Mouse (Mus musculus) gastrocnemius, adult 18-20 months (tissue): ENCODE measurements around the gene Ccdc62. TPM values are rescaled to one million over a fixed set of nuclear protein-coding genes. Genes with fewer than 3 reads are reported as not detected.

Source experiments
- DNase-seq: peaks from one replicate; pipeline ENCODE4 v3.0.0; 2021; ENCODE audit warnings: low spot score
- total RNA-seq, 2 experiments: library from RNA; stranded (reverse); gene quantifications; 2 replicates each; pipeline ENCODE4 v1.2.3; 2021

Ccdc62 gene
- total RNA-seq, 2 experiments from 2014 or later, result 1.4 to 1.6 TPM

- no peak for DNase-seq
Observed at GRCm38 (mm10) chr5:124001274-124001673, 70.8 kb downstream of the Ccdc62 start.

- DNase-seq, result peak; percentile 63
Observed at GRCm38 (mm10) chr5:124002876-124003275, 72.4 kb downstream of the Ccdc62 start.

DNA sequence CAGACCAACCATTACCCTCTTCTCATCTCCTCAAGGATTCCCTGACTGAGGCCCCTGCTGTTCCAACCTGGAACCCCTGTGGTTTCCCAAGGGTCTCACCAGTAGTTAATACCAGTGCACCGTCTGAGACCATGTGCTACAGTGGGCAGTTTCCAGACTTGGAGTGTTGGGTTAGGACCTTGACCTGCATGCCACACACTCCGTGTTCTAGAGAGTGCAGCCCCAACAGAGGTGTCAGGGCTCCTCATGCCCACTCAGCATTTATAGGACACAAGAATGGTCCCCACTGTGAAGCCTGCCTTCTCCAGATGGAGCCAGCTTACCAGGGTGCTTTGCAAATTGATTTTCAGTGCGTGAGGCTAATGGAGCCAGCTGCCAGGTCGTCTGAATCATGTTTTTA, 72.9 kb downstream of the Ccdc62 start:
- DNase-seq, result no peak

- no peak for DNase-seq
Observed at GRCm38 (mm10) chr5:124004356-124005150, 74.1 kb downstream of the Ccdc62 start.

DNA sequence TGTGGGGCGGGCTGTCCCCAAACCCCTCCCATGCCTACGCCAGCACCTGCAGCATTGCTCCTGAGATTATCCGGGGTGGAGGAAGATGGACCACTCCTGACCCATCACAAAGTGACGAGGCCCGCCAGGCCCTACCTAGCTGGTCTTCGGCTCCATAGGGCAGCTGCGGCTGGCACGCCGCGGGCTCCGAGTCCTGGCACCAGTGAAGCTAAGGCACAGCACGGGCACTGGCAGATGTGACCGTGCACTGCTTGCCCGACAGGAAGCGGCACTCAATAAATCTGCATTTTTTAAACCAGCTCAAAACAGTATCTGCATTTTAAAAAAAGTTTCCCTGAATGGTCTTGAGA, 74.6 kb downstream of the Ccdc62 start:
- no peak for DNase-seq

- DNase-seq, result no peak
Observed at GRCm38 (mm10) chr5:124005591-124005990, 75.1 kb downstream of the Ccdc62 start.

GRCm38 (mm10) chr5:124006082-124006873, 75.8 kb downstream of the Ccdc62 start:
- no peak for DNase-seq

GRCm38 (mm10) chr5:124006891-124007491, 76.5 kb downstream of the Ccdc62 start:
- no peak for DNase-seq

DNA sequence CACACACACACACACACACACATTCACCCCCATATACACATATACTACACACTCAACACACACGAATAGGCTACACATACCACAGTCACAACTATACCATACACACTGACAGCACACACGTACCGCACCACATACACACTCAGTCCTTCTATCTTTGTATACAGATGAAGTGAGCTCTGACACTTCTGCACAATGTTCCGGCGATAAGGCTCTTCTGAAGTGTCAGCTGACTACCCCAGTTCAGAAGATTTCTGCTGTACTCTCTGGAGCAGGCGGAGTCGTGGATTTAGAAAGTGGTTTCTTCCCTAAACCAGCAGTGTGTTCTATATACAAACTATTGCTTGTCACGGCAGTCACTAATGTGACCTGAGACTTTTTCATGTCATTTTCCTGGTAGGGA, 79.6 kb downstream of the Ccdc62 start:
- no peak for DNase-seq

DNA sequence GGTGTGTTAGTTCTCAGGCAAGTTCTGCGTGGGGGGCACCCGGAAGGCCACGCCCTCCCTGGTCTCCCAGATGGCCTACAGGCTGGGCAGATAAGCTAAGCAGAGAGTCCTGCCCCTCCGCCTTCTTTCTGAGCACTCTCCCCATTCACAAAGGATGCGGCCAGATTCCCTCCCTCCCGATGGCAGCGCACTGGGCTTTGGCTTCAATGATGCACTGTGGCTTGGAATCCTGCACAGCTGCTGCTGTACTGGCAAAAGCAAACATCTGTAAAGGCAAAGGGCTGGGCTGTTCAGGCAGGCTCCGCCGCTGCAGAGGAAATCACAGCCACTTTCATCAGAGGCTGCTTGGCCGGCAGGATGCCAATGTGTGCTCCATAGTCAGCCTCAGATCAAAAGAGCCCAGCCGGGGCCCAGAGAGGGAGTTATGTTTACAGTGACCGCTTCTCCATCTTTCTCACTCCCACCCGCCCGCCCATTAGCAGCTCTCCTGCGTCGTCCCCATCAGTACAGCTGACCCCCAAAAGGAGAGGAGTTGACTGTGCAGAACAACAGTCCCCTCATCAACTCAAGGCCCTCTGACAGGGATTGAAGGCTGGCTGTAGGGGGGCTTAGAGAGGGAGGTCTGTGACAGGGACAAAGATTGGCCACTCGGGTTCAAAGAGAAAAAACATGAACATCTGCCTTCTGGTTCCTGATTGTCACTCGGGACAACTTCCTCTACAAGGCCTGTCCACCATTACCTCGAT, 80.6 kb downstream of the Ccdc62 start:
- no peak for DNase-seq

GRCm38 (mm10) chr5:124011927-124012326, 81.4 kb downstream of the Ccdc62 start:
- DNase-seq, result no peak

GRCm38 (mm10) chr5:124012885-124013284, 82.4 kb downstream of the Ccdc62 start:
- DNase-seq, result no peak

DNA sequence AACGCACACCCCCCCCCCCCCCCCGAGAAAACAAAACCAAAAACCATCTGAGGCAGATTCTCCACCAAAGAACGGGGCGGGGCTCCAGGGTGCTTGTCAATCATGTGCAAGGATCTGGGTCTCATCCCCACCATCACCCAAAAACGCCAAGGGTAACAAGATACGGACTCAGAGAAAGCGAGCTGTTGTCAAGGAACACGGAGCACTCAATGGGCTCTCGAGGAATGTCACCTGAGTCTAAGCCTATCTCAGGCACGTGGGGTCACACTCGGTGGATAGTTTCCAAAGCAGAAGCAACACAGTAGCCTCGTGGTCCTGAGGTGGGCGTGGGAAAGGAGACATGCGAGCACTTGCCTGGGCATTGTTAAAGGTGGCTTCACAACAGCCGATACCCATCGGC, 83.3 kb downstream of the Ccdc62 start:
- no peak for DNase-seq

DNA sequence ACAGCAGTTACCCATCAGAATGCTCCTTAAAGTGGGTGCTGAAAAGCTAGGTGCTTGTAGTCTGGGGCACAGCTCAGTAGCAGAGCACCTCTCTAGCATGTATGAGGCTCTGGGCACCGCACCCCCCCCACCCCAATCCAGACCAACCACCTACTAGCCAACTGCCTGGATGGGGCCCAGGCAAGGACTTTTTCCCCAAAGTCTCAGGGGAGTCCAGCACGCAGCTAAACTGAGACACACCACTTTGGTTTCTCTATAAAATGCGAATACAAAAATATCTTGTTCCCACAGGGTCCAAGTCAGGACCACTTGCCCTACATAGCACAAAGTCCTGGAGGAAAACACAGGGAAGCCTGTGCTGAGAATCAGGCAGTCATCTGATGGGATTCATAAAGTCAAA, 83.7 kb downstream of the Ccdc62 start:
- no peak for DNase-seq

- DNase-seq, result no peak
Observed at GRCm38 (mm10) chr5:124014791-124015251, 84.3 kb downstream of the Ccdc62 start.

- peak; percentile 58 for DNase-seq
Observed at GRCm38 (mm10) chr5:124015727-124016126, 85.2 kb downstream of the Ccdc62 start.

- DNase-seq, result no peak
Observed at GRCm38 (mm10) chr5:124016291-124016821, 85.9 kb downstream of the Ccdc62 start.

DNA sequence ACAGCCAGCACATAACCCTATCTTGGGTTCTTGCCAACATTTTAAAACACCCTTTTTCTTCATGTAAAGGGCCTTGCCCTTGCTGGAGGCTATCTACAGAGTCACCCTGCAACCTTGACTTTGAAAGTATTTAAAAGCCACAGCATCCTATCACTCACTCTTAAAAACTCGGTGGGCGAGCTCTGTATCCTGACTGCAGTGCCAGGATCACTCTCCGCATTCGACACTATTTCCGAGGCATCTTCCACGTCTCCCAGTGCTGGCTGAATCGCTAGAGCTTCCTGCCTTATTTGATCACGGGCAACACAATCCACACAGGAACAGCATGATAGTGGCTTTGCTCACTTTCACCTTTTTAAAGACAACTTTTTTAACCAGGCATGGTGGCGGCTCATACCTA, 87.5 kb downstream of the Ccdc62 start:
- no peak for DNase-seq

DNA sequence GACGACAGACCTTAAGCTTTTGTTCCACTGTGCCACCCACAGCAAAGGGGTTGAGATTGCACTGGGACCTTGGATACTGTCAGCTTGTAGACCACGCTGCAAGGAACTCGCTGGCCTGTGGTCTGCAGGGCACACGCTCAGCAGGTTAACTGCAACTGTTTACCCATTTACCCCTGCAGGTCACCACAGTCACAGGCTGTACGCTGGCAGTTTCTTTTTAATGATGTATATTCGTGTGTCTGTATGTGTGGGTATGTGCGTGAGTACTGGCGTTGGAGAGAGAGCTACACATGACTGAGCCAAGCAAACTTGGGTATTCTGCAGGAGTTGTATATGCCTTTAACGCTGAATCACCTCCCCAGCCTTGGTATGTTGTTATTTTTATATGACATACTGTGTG, 88.2 kb downstream of the Ccdc62 start:
- no peak for DNase-seq
